8 mouse cellular contexts compared by ENCODE assay signal in genomic region chr4:118089939-118090338, GRCm38 (mm10). TPM values are rescaled to one million over a fixed set of nuclear protein-coding genes. Genes with fewer than 3 reads are reported as not detected.
DNase-seq lines count a peak whose midpoint lies in the region; ATAC-seq and TF ChIP-seq lines count a peak whose summit lies in the region.

No protein-coding gene starts in this region.

- H3K4me3 ChIP-seq in layer of hippocampus, adult 2 months: no peak overlapping the region

- TF ChIP-seq CTCF in layer of hippocampus, adult 2 months (conservative IDR thresholded peaks at IDR 0.05): peak; percentile 93

- ATAC-seq in neutrophil, adult 5-6 weeks (ENCODE audit: extremely low read depth, insufficient number of reproducible peaks, low FRiP score, poor library complexity, severe bottlenecking): 0 out of 2 replicates have a peak, but pooled peaks have one; percentile 45

- H3K27ac ChIP-seq in layer of hippocampus, adult 2 months: no peak overlapping the region

- peak; percentile 59 for DNase-seq in gastrocnemius, adult 18-20 months (ENCODE audit: low spot score)
- no peak for DNase-seq in gastrocnemius, adult 8-10 months (ENCODE audit: low spot score in 2 of 2)
- peak; percentile 28 to 47 for DNase-seq in urinary bladder, postnatal 36 days (ENCODE audit: low spot score in 2 of 2)
- DNase-seq in urinary bladder, postnatal 10 days (ENCODE audit: low spot score): no peak
- peak; percentile 34 for DNase-seq in embryo, embryonic 9.5 days (ENCODE audit: extremely low spot score)
- peak; percentile 30 to 36 for DNase-seq in layer of hippocampus, adult 2 months (ENCODE audit: low spot score in 2 of 2)
- no peak for DNase-seq in c-Kit-positive CD71-positive TER-119-positive erythroid progenitor cells, embryonic 14.5 days (ENCODE audit: low spot score)

RNA-seq across cellular contexts. Expression of gene St3gal3, which starts 44.8 kb away (rescaled TPM):
- 10 to 100 TPM; 70.4 to 73.6 TPM for total RNA-seq in gastrocnemius, adult 18-20 months (2021)
- total RNA-seq in gastrocnemius, adult 8-10 months (2022): 10 to 100 TPM; 76.0 to 83.1 (median 80.6) TPM
- total RNA-seq in layer of hippocampus, adult 2 months (2021): 10 to 100 TPM; 41.9 to 42.1 TPM
- total RNA-seq in neutrophil, adult 5-6 weeks (2017): 5.5 and 7.5 TPM in 2 replicates

Comparison
In these comparisons a context has a peak if more than half of its experiments do, and no peak if none do; other contexts are left out.
1. DNase-seq: peak in gastrocnemius, adult 18-20 months (single experiment), urinary bladder, postnatal 36 days (2 of 2), embryo, embryonic 9.5 days (single experiment) and layer of hippocampus, adult 2 months (2 of 2); none in gastrocnemius, adult 8-10 months (0 of 2), urinary bladder, postnatal 10 days (single experiment) and c-Kit-positive CD71-positive TER-119-positive erythroid progenitor cells, embryonic 14.5 days (single experiment).